Mouse (Mus musculus): ENCODE results near the gene Egfl8. TPM values are rescaled to one million over a fixed set of nuclear protein-coding genes. Genes with fewer than 3 reads are reported as not detected.
A peak's percentile ranks its signal among the peaks of the same experiment; 100 is the strongest.

The Egfl8 gene
- polyA plus RNA-seq, 1 experiment = 1.1 TPM

GRCm38 (mm10) chr17:34578070-34578469, 37.7 kb downstream of the Egfl8 start:
- Histone ChIP-seq H3K27me3 (ENCODE audit: control insufficient read depth, insufficient read depth, low read length, poor library complexity, severe bottlenecking) (no peaks in the 10 kb centered on the region), H3K36me3 (ENCODE audit: control insufficient read depth, insufficient read depth, low read length, poor library complexity, severe bottlenecking) (no peaks in the 10 kb centered on the region), H3K27ac (ENCODE audit: insufficient read depth, low read length) (no peak overlapping the region), H3K9ac (ENCODE audit: low read depth, poor library complexity, severe bottlenecking) (no peak overlapping the region), H3K9me3 (replicated peaks; ENCODE audit: control insufficient read depth, insufficient read depth, low read length, poor library complexity, severe bottlenecking) (no peaks in the 10 kb centered on the region), H3K4me3 (ENCODE audit: low read depth, low read length) (no peak overlapping the region), H3K4me1 (ENCODE audit: control insufficient read depth, insufficient read depth, low read length) (no peaks in the 10 kb centered on the region)
- TF ChIP-seq CTCF (IDR thresholded peaks at IDR 0.05; ENCODE audit: low read depth, low read length) (no peak), POLR2A (IDR thresholded peaks at IDR 0.05; ENCODE audit: insufficient read depth, low read length) (no peak), EP300 (IDR thresholded peaks at IDR 0.05; ENCODE audit: insufficient read depth, low read depth, low read length) (no peak)

DNA sequence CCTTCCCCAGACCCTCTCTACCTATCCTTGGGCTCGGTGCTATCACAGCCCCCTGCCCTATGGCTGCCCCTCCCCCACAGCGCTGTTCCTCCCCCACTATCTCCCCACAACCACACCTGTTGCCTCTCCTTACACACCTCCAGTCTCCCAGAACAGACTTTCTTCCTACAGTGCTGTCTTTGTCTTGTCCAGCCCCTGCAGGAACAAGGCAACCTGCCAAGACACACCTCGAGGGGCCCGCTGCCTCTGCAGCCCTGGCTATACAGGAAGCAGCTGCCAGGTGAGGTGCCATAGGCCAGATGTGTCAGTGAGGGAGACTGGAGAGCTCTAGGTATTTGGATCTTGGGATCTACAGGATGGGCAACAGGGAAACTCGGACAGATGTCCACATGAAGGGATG, 39.2 kb downstream of the Egfl8 start:
- TF ChIP-seq CTCF (IDR thresholded peaks at IDR 0.05; ENCODE audit: low read depth, low read length) = no peak
- TF ChIP-seq POLR2A (IDR thresholded peaks at IDR 0.05; ENCODE audit: insufficient read depth, low read length) = no peak
- no peak for TF ChIP-seq EP300 (IDR thresholded peaks at IDR 0.05; ENCODE audit: insufficient read depth, low read depth, low read length)
- H3K4me1 ChIP-seq (ENCODE audit: control insufficient read depth, insufficient read depth, low read length) = no peaks in the 10 kb centered on the region

GRCm38 (mm10) chr17:34572361-34572760, 43.4 kb downstream of the Egfl8 start:
- H3K9ac ChIP-seq (ENCODE audit: low read depth, poor library complexity, severe bottlenecking) = no peak overlapping the region
- H3K36me3 ChIP-seq (ENCODE audit: control insufficient read depth, insufficient read depth, low read length, poor library complexity, severe bottlenecking) = no peaks in the 10 kb centered on the region
- H3K9me3 ChIP-seq (replicated peaks; ENCODE audit: control insufficient read depth, insufficient read depth, low read length, poor library complexity, severe bottlenecking) = no peaks in the 10 kb centered on the region
- peak overlapping the region; percentile 15 for H3K4me3 ChIP-seq (ENCODE audit: low read depth, low read length)
- no peak overlapping the region for H3K27ac ChIP-seq (ENCODE audit: insufficient read depth, low read length)
- H3K4me1 ChIP-seq (ENCODE audit: control insufficient read depth, insufficient read depth, low read length) = no peaks in the 10 kb centered on the region
- TF ChIP-seq POLR2A (IDR thresholded peaks at IDR 0.05; ENCODE audit: insufficient read depth, low read length) (no peak), CTCF (IDR thresholded peaks at IDR 0.05; ENCODE audit: low read depth, low read length) (peak; percentile 68), EP300 (IDR thresholded peaks at IDR 0.05; ENCODE audit: insufficient read depth, low read depth, low read length) (no peak)
- no peaks in the 10 kb centered on the region for H3K27me3 ChIP-seq (ENCODE audit: control insufficient read depth, insufficient read depth, low read length, poor library complexity, severe bottlenecking)

More for the DNA sequence above, 39.2 kb downstream of the Egfl8 start:
- H3K9me3 ChIP-seq (replicated peaks; ENCODE audit: control insufficient read depth, insufficient read depth, low read length, poor library complexity, severe bottlenecking) = no peaks in the 10 kb centered on the region
- no peak overlapping the region for H3K27ac ChIP-seq (ENCODE audit: insufficient read depth, low read length)
- H3K4me3 ChIP-seq (ENCODE audit: low read depth, low read length) = no peak overlapping the region
- H3K9ac ChIP-seq (ENCODE audit: low read depth, poor library complexity, severe bottlenecking) = no peak overlapping the region
- no peaks in the 10 kb centered on the region for H3K27me3 ChIP-seq (ENCODE audit: control insufficient read depth, insufficient read depth, low read length, poor library complexity, severe bottlenecking)
- no peaks in the 10 kb centered on the region for H3K36me3 ChIP-seq (ENCODE audit: control insufficient read depth, insufficient read depth, low read length, poor library complexity, severe bottlenecking)

DNA sequence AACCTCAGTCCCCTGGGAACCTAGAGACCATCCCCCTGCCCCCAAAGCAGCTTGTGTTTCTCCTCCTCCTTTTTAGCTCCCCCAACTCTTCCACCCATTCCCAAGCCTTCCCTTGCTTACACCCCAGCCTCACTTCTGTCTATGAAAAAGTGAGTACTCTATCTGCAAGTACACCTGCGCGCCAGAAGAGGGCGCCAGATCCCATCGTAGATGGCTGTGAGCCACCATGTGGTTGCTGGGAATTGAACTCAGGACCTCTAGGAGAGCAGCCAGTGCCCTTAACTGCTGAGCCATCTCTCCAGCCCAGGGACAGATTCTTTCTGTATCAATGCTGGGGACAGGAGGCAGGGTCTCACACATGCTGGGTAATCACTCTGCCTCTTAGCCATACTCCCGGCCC, 43.9 kb downstream of the Egfl8 start:
- no peaks in the 10 kb centered on the region for H3K36me3 ChIP-seq (ENCODE audit: control insufficient read depth, insufficient read depth, low read length, poor library complexity, severe bottlenecking)
- H3K27me3 ChIP-seq (ENCODE audit: control insufficient read depth, insufficient read depth, low read length, poor library complexity, severe bottlenecking) = no peaks in the 10 kb centered on the region
- no peak overlapping the region for H3K9ac ChIP-seq (ENCODE audit: low read depth, poor library complexity, severe bottlenecking)
- peak overlapping the region; percentile 15 for H3K4me3 ChIP-seq (ENCODE audit: low read depth, low read length)
- no peak overlapping the region for H3K27ac ChIP-seq (ENCODE audit: insufficient read depth, low read length)
- H3K9me3 ChIP-seq (replicated peaks; ENCODE audit: control insufficient read depth, insufficient read depth, low read length, poor library complexity, severe bottlenecking) = no peaks in the 10 kb centered on the region
- TF ChIP-seq CTCF (IDR thresholded peaks at IDR 0.05; ENCODE audit: low read depth, low read length) (peak; percentile 84), POLR2A (IDR thresholded peaks at IDR 0.05; ENCODE audit: insufficient read depth, low read length) (no peak), EP300 (IDR thresholded peaks at IDR 0.05; ENCODE audit: insufficient read depth, low read depth, low read length) (no peak)
- H3K4me1 ChIP-seq (ENCODE audit: control insufficient read depth, insufficient read depth, low read length) = no peaks in the 10 kb centered on the region

DNA sequence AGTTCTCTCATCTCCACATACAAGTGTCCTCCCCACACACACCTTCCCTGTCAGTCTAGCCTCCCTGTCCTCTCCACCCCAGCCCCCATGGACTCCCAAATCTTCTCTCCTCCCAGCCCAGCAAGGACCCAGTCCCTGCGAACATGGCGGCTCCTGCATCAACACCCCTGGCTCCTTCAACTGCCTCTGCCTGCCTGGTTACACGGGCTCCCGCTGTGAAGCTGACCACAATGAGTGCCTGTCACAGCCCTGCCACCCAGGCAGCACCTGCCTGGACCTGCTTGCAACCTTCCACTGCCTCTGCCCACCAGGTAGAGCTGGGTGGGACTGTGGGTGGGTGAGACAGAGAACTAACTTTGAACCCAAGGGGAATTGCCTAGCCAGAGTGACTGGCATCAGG, 45.9 kb downstream of the Egfl8 start:
- Histone ChIP-seq H3K9me3 (replicated peaks; ENCODE audit: control insufficient read depth, insufficient read depth, low read length, poor library complexity, severe bottlenecking) (no peaks in the 10 kb centered on the region), H3K4me3 (ENCODE audit: low read depth, low read length) (no peak overlapping the region), H3K27ac (ENCODE audit: insufficient read depth, low read length) (no peak overlapping the region), H3K4me1 (ENCODE audit: control insufficient read depth, insufficient read depth, low read length) (peaks cover 2% of the 10 kb centered on the region), H3K36me3 (ENCODE audit: control insufficient read depth, insufficient read depth, low read length, poor library complexity, severe bottlenecking) (no peaks in the 10 kb centered on the region), H3K9ac (ENCODE audit: low read depth, poor library complexity, severe bottlenecking) (no peak overlapping the region), H3K27me3 (ENCODE audit: control insufficient read depth, insufficient read depth, low read length, poor library complexity, severe bottlenecking) (no peaks in the 10 kb centered on the region)
- TF ChIP-seq EP300 (IDR thresholded peaks at IDR 0.05; ENCODE audit: insufficient read depth, low read depth, low read length) (no peak), POLR2A (IDR thresholded peaks at IDR 0.05; ENCODE audit: insufficient read depth, low read length) (no peak), CTCF (IDR thresholded peaks at IDR 0.05; ENCODE audit: low read depth, low read length) (no peak)

GRCm38 (mm10) chr17:34568421-34568820, 47.4 kb downstream of the Egfl8 start:
- no peaks in the 10 kb centered on the region for H3K9me3 ChIP-seq (replicated peaks; ENCODE audit: control insufficient read depth, insufficient read depth, low read length, poor library complexity, severe bottlenecking)
- H3K9ac ChIP-seq (ENCODE audit: low read depth, poor library complexity, severe bottlenecking) = no peak overlapping the region
- no peaks in the 10 kb centered on the region for H3K27me3 ChIP-seq (ENCODE audit: control insufficient read depth, insufficient read depth, low read length, poor library complexity, severe bottlenecking)
- H3K27ac ChIP-seq (ENCODE audit: insufficient read depth, low read length) = no peak overlapping the region
- H3K4me1 ChIP-seq (ENCODE audit: control insufficient read depth, insufficient read depth, low read length) = peaks cover 6% of the 10 kb centered on the region
- H3K4me3 ChIP-seq (ENCODE audit: low read depth, low read length) = no peak overlapping the region
- H3K36me3 ChIP-seq (ENCODE audit: control insufficient read depth, insufficient read depth, low read length, poor library complexity, severe bottlenecking) = no peaks in the 10 kb centered on the region
- TF ChIP-seq POLR2A (IDR thresholded peaks at IDR 0.05; ENCODE audit: insufficient read depth, low read length) (no peak), CTCF (IDR thresholded peaks at IDR 0.05; ENCODE audit: low read depth, low read length) (no peak), EP300 (IDR thresholded peaks at IDR 0.05; ENCODE audit: insufficient read depth, low read depth, low read length) (no peak)
